Mouse (Mus musculus) neural tube, embryonic 15.5 days (tissue): ENCODE data around the gene Dpf2. TPM values are rescaled to one million over a fixed set of nuclear protein-coding genes. Genes with fewer than 3 reads are reported as not detected.

Source experiments
- ATAC-seq: fragments of 200-750 bp; cut with Nextera tagmentation; 2 replicates; pipeline ENCODE4 v1.8.0; 2017; ENCODE audit warnings: mild to moderate bottlenecking, moderate TSS enrichment, moderate library complexity; ENCODE audit not compliant: low FRiP score
- H3K27ac ChIP-seq: fragments of 300-500 bp; sonication (generic); replicated peaks from 2 replicates; pipeline ENCODE4 v1.5.1; 2015; ENCODE audit warnings: mild to moderate bottlenecking, inconsistent platforms
- H3K27me3 ChIP-seq: fragments of 300-500 bp; sonication (generic); replicated peaks from 2 replicates; pipeline ENCODE4 v1.6.1; 2015; ENCODE audit warnings: inconsistent platforms
- H3K36me3 ChIP-seq: fragments of 300-500 bp; sonication (generic); 2 replicates; pipeline ENCODE4 v1.6.1; 2015; ENCODE audit warnings: inconsistent platforms
- H3K4me1 ChIP-seq: fragments of 300-500 bp; sonication (generic); 2 replicates; pipeline ENCODE4 v1.6.1; 2015; ENCODE audit warnings: inconsistent platforms
- H3K4me2 ChIP-seq: fragments of 300-500 bp; sonication (generic); 2 replicates; pipeline ENCODE4 v1.6.1; 2015; ENCODE audit warnings: inconsistent platforms, mild to moderate bottlenecking, moderate library complexity
- H3K4me3 ChIP-seq: fragments of 300-500 bp; sonication (generic); replicated peaks from 2 replicates; pipeline ENCODE4 v1.5.1; 2015; ENCODE audit warnings: mild to moderate bottlenecking, inconsistent platforms
- H3K9ac ChIP-seq: fragments of 300-500 bp; sonication (generic); replicated peaks from 2 replicates; pipeline ENCODE4 v1.6.1; 2015; ENCODE audit warnings: mild to moderate bottlenecking, inconsistent platforms
- H3K9me3 ChIP-seq: fragments of 300-500 bp; sonication (generic); replicated peaks from 2 replicates; pipeline ENCODE4 v1.6.1; 2016; ENCODE audit warnings: inconsistent platforms
- WGBS: fragments of 180-500 bp; shearing (Covaris S2); methylation state at CpG from one replicate; pipeline ENCODE4 v1.1.7; 2015; ENCODE audit warnings: mixed read lengths; 5-methylcytosine and 5-hydroxymethylcytosine counted together
- polyA plus RNA-seq: library from polyadenylated mRNA; unstranded; fragments of >200 nt; fragmentation: Nextera tagmentation; extraction: Ambion mirVana; gene quantifications from 2 replicates; pipeline ENCODE4 v1.2.1, GENCODE M21; 2015

The Dpf2 gene
- polyA plus RNA-seq, 1 experiment from 2014 or later, result 95.7 TPM

DNA sequence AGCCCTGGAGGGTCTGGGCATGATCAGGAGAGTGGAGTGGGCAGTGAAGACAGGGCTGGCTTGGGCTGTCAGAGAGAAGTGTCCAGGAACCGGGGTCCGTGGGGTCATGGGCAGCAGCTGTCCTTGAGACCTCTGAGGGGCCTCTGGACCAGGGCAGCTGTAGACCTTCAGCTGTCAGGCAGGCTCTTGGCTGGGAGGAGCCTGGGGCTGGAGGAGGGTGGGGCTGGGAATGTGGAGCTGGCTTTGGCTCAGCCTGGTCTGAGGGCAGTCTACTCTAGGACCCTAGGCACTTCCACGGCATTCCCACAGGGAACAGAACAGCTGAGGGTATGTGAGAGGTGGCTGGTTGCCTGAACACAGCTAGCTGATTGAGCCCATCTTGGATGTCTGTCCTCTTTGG is 22.5 kb upstream of the Dpf2 start:
- no peaks in the 10 kb centered on the region for H3K9me3 ChIP-seq

GRCm38 (mm10) chr19:5929634-5930596 is 17.1 kb upstream of the Dpf2 start:
- Histone ChIP-seq H3K4me3 (no peak overlapping the region), H3K27me3 (peaks cover 8% of the 10 kb centered on the region; the same call in 1 of the 2 replicates), H3K4me1 (peaks cover 22% of the 10 kb centered on the region), H3K27ac (0 out of 2 replicates have a peak overlapping the region, but pooled peaks have one; percentile 43), H3K9ac (no peak overlapping the region), H3K36me3 (no peaks in the 10 kb centered on the region), H3K4me2 (no peak overlapping the region), H3K9me3 (no peaks in the 10 kb centered on the region)
- ATAC-seq, result no peak
- WGBS, result 57% methylated on average over 14 of the region's 14 CpGs

More for the DNA sequence above, 22.5 kb upstream of the Dpf2 start:
- no peak overlapping the region for H3K4me2 ChIP-seq
- peaks cover 20% of the 10 kb centered on the region for H3K4me1 ChIP-seq
- no peak overlapping the region for H3K9ac ChIP-seq
- H3K36me3 ChIP-seq, result no peaks in the 10 kb centered on the region
- H3K27ac ChIP-seq, result no peak overlapping the region
- no peak overlapping the region for H3K4me3 ChIP-seq
- H3K27me3 ChIP-seq, result no peaks in the 10 kb centered on the region
- no peak for ATAC-seq
- 59% methylated on average over 3 of the region's 3 CpGs for WGBS

- no peak for ATAC-seq
- Histone ChIP-seq H3K4me1 (peaks cover 26% of the 10 kb centered on the region), H3K4me2 (no peak overlapping the region), H3K9ac (no peak overlapping the region), H3K36me3 (no peaks in the 10 kb centered on the region), H3K27me3 (peaks cover 8% of the 10 kb centered on the region; the same call in 1 of the 2 replicates), H3K27ac (no peak overlapping the region), H3K4me3 (no peak overlapping the region), H3K9me3 (no peaks in the 10 kb centered on the region)
- 69% methylated on average over 3 of the region's 3 CpGs for WGBS
Measured at GRCm38 (mm10) chr19:5928546-5928945, 15.7 kb upstream of the Dpf2 start.

DNA sequence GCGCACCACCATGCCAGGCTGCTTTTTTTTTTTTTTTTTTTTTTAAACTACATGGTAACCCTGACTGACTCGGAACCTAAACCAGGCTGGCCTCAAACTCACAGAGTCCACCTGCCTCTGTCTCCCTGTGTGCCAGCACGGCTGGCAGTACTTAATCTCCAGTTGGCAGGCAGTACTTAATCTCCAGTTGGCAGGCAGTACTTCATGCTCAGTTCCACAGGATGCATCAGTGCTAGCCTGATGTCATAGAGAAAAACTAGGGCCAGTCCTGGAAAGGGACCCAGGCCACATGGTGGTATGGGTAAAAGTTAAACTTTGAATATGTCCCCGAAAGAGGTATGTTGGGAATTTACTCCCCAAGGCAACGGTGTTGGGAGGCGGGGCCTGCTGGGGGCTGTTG is 15.3 kb upstream of the Dpf2 start:
- H3K27ac ChIP-seq, result no peak overlapping the region
- H3K9me3 ChIP-seq, result no peaks in the 10 kb centered on the region
- no peaks in the 10 kb centered on the region for H3K36me3 ChIP-seq
- ATAC-seq, result no peak
- H3K9ac ChIP-seq, result no peak overlapping the region
- 76% methylated on average over 6 of the region's 6 CpGs for WGBS
- no peak overlapping the region for H3K4me2 ChIP-seq
- peaks cover 8% of the 10 kb centered on the region; the same call in 1 of the 2 replicates for H3K27me3 ChIP-seq
- H3K4me3 ChIP-seq, result no peak overlapping the region
- H3K4me1 ChIP-seq, result peaks cover 28% of the 10 kb centered on the region

- no peak for ATAC-seq
- H3K27me3 ChIP-seq, result peaks cover 8% of the 10 kb centered on the region; the same call in 1 of the 2 replicates
- H3K4me2 ChIP-seq, result no peak overlapping the region
- H3K27ac ChIP-seq, result no peak overlapping the region
- WGBS, result 75% methylated on average over 8 of the region's 8 CpGs
- no peaks in the 10 kb centered on the region for H3K9me3 ChIP-seq
- H3K4me3 ChIP-seq, result no peak overlapping the region
- H3K4me1 ChIP-seq, result peaks cover 34% of the 10 kb centered on the region
- no peaks in the 10 kb centered on the region for H3K36me3 ChIP-seq
- no peak overlapping the region for H3K9ac ChIP-seq
Measured at GRCm38 (mm10) chr19:5927532-5927931, 14.7 kb upstream of the Dpf2 start.

- H3K4me1 ChIP-seq, result peaks cover 38% of the 10 kb centered on the region
- H3K36me3 ChIP-seq, result no peaks in the 10 kb centered on the region
- peaks cover 8% of the 10 kb centered on the region; the same call in 1 of the 2 replicates for H3K27me3 ChIP-seq
- no peak overlapping the region for H3K4me2 ChIP-seq
- no peaks in the 10 kb centered on the region for H3K9me3 ChIP-seq
- no peak for ATAC-seq
- no peak overlapping the region for H3K27ac ChIP-seq
- no peak overlapping the region for H3K9ac ChIP-seq
- no peak overlapping the region for H3K4me3 ChIP-seq
- 70% methylated on average over 11 of the region's 11 CpGs for WGBS
Measured at GRCm38 (mm10) chr19:5927026-5927425, 14.2 kb upstream of the Dpf2 start.

DNA sequence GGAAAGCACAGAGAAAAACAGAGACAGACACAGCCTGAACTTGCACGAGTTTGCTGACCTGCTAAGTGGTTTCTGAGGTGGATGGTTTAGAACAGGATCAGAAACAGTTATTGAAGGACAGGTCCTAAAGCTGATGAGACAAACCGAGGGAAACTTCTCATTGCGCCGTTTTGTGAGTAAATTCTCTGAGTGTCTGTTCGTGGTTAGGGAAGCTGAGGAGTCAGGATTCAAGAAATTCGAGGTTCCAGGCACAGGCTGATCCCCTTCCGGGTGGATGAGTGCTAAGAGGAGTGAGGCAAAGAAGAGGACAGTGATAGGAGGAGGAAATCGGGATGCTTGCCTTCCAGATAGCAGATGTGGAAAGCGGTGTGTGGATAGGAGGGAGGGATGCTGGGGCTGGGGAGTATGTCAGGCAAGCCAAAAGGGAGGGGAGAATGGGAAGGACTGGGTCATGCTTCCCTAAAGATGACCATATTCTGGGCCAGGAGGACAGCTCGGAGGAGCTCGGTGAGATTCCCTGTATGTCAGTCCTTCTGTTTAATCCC is 12.6 kb upstream of the Dpf2 start:
- WGBS, result 37% methylated on average over 11 of the region's 11 CpGs
- H3K27ac ChIP-seq, result peak overlapping the region; percentile 87
- H3K36me3 ChIP-seq, result no peaks in the 10 kb centered on the region
- peaks cover 8% of the 10 kb centered on the region; the same call in 1 of the 2 replicates for H3K27me3 ChIP-seq
- H3K9ac ChIP-seq, result peak overlapping the region; percentile 33
- no peak for ATAC-seq
- peak overlapping the region; percentile 78 for H3K4me2 ChIP-seq
- H3K9me3 ChIP-seq, result no peaks in the 10 kb centered on the region
- H3K4me1 ChIP-seq, result peaks cover 44% of the 10 kb centered on the region
- peak overlapping the region; percentile 65 for H3K4me3 ChIP-seq

- 0% methylated on average over 18 of the region's 18 CpGs for WGBS
- peak; percentile 97 for ATAC-seq
Measured at GRCm38 (mm10) chr19:5924713-5925093, 11.9 kb upstream of the Dpf2 start, which contains the start of gene Cdc42ep2. TSS of gene Cdc42ep2 (minus strand) at chr19:5924816.

DNA sequence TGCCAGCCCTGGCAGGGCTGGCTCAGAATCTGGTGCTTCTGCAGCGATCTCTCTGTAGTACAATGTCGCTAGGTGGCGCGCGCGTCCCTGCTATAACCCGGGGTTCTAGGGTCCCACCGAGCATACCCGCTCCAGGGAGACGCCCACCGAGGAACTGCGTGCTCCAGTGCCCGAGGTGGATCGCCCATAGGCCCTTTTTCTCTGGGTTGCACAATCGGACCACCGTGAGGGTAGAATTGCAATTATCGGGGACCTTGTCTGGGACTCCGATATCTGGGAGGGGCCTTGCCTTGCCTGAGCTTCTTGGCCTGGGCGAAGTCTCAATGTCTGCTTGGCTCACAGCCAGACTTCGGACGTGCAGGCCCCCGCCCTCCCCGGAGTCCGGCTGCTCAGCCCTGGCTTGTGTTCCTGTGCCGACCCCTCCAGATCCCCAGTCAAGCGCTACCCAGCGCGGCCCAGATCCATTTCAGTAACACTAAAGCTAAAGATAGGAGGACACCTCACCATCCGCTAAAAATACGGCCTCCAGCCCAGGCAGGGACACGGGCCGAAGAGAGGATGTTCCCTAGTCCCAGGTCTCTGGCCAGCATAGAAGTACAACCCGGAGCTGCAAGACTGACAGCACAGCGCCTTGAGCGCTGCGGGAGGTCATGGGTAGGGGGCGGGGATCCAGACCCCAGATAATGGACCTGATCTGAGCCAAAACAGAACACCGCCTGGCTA is 11.3 kb upstream of the Dpf2 start:
- H3K9me3 ChIP-seq, result no peaks in the 10 kb centered on the region
- under 1% methylated on average over 38 of the region's 38 CpGs for WGBS
- peaks cover 8% of the 10 kb centered on the region; the same call in 1 of the 2 replicates for H3K27me3 ChIP-seq
- no peaks in the 10 kb centered on the region for H3K36me3 ChIP-seq
- H3K4me3 ChIP-seq, result peak overlapping the region; percentile 65
- H3K4me2 ChIP-seq, result peak overlapping the region; percentile 78
- peak overlapping the region; percentile 66 for H3K9ac ChIP-seq
- ATAC-seq, result peak; percentile 85
- peaks cover 37% of the 10 kb centered on the region for H3K4me1 ChIP-seq
- H3K27ac ChIP-seq, result peak overlapping the region; percentile 87

More at GRCm38 (mm10) chr19:5924713-5925093, 11.9 kb upstream of the Dpf2 start, which contains the start of gene Cdc42ep2:
- H3K9me3 ChIP-seq, result no peaks in the 10 kb centered on the region
- peak within 1 kb of the TSS; percentile 78 for H3K4me2 ChIP-seq
- H3K4me3 ChIP-seq, result peak within 1 kb of the TSS; percentile 65
- peaks cover 37% of the 10 kb centered on the region for H3K4me1 ChIP-seq
- peaks cover 8% of the 10 kb centered on the region; the same call in 1 of the 2 replicates for H3K27me3 ChIP-seq
- peak within 1 kb of the TSS; percentile 87 for H3K27ac ChIP-seq
- H3K36me3 ChIP-seq, result no peaks in the 10 kb centered on the region
- peak within 1 kb of the TSS; percentile 66 for H3K9ac ChIP-seq

DNA sequence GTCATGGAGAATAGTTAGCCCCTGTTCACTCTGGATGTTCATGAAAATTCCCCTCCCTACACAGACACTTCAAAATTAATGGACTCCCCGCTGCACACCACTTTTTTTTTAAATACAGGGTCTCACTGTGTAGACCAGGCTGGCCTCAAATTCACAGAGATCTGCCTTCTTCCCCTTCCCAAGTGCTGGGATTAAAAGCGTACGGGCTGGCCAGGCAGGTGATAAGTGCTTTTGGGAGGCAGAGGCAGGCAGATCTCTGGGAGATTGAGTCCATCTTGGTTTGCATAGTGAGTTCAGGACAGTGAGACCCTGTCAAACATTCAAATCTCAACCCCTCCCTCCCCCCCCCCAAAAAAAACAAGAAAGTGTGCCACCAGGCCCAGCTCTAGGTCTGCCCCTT is 10.2 kb upstream of the Dpf2 start:
- ATAC-seq, result no peak
- Histone ChIP-seq H3K36me3 (peaks cover 4% of the 10 kb centered on the region; the same call in 1 of the 2 replicates), H3K4me1 (peaks cover 37% of the 10 kb centered on the region), H3K27ac (no peak overlapping the region), H3K9me3 (no peaks in the 10 kb centered on the region), H3K4me3 (no peak overlapping the region; the same call in 1 of the 2 replicates), H3K9ac (no peak overlapping the region; the same call in 1 of the 2 replicates), H3K27me3 (peaks cover 8% of the 10 kb centered on the region; the same call in 1 of the 2 replicates), H3K4me2 (peak overlapping the region; percentile 78)
- 92% methylated on average over 3 of the region's 3 CpGs for WGBS
